Mouse (Mus musculus) liver, embryonic 14.5 days (tissue): Measurements from ENCODE around the gene Ccser1.

Experiments
- CTCF ChIP-seq: IDR thresholded peaks from 2 replicates; pipeline ENCODE4 v1.5.1; 2016; ENCODE audit warnings: antibody characterized with exemption, low read depth, control low read depth
- EP300 ChIP-seq: IDR thresholded peaks from 2 replicates; pipeline ENCODE4 v1.6.1; 2016; ENCODE audit warnings: antibody characterized with exemption, low read depth

GRCm38 (mm10) chr6:61191597-61192386 is 11.7 kb downstream of the Ccser1 start:
- TF ChIP-seq CTCF (no peak), EP300 (no peak)
